Mouse (Mus musculus): ENCODE data around the gene Wsb2. TPM values are rescaled to one million over a fixed set of nuclear protein-coding genes. Genes with fewer than 3 reads are reported as not detected.
"Not testable (repeated sequence)": the region's sequence is repeated elsewhere in the genome, so short reads cannot be mapped to it uniquely, and the experiment has no call there.

Gene Wsb2
- 100 to 1,000 TPM; 262 to 273 TPM for total RNA-seq (2021)

- DNase-seq, result peak; percentile 68 to 79
Measured at GRCm38 (mm10) chr5:117357129-117357477, at the start of gene Wsb2. Wsb2 (plus strand) TSS chr5:117357304.

- peak; percentile 35 to 41 for DNase-seq
Measured at GRCm38 (mm10) chr5:117307699-117308098, 49.4 kb upstream of the Wsb2 start.

- no peak for DNase-seq
Measured at GRCm38 (mm10) chr5:117313420-117313819, 43.7 kb upstream of the Wsb2 start.

- no peak for DNase-seq
Measured at GRCm38 (mm10) chr5:117313909-117314308, 43.2 kb upstream of the Wsb2 start.

GRCm38 (mm10) chr5:117314587-117315428 lies 42.3 kb upstream of the Wsb2 start:
- no peak for DNase-seq

GRCm38 (mm10) chr5:117318741-117319629 lies 38.1 kb upstream of the Wsb2 start, which contains the start of gene Vsig10:
Vsig10 (plus strand) TSS chr5:117319083.
- peak; percentile 43 to 54 for DNase-seq

GRCm38 (mm10) chr5:117323751-117324150 lies 33.4 kb upstream of the Wsb2 start:
- DNase-seq, result no peak

- no peak for DNase-seq
Measured at GRCm38 (mm10) chr5:117326408-117326807, 30.7 kb upstream of the Wsb2 start.

GRCm38 (mm10) chr5:117330457-117330856 lies 26.6 kb upstream of the Wsb2 start:
- no peak for DNase-seq

GRCm38 (mm10) chr5:117337999-117338398 lies 19.1 kb upstream of the Wsb2 start:
- no peak for DNase-seq

GRCm38 (mm10) chr5:117338503-117338902 lies 18.6 kb upstream of the Wsb2 start:
- no peak for DNase-seq

- DNase-seq, result no peak
Measured at GRCm38 (mm10) chr5:117340081-117340480, 17.0 kb upstream of the Wsb2 start.

- no peak for DNase-seq
Measured at GRCm38 (mm10) chr5:117341896-117342295, 15.2 kb upstream of the Wsb2 start.

- not testable (repeated sequence) for DNase-seq
Measured at GRCm38 (mm10) chr5:117344496-117344895, 12.6 kb upstream of the Wsb2 start.

GRCm38 (mm10) chr5:117345432-117345976 lies 11.6 kb upstream of the Wsb2 start:
- DNase-seq, result no peak

GRCm38 (mm10) chr5:117346281-117346680 lies 10.8 kb upstream of the Wsb2 start:
- DNase-seq, result no peak

- DNase-seq, result no peak
Measured at GRCm38 (mm10) chr5:117347011-117347410, 10.1 kb upstream of the Wsb2 start.

- no peak for DNase-seq
Measured at GRCm38 (mm10) chr5:117347838-117348237, 9.3 kb upstream of the Wsb2 start.

- DNase-seq, result peak in 1 of 2 experiments; percentile 27
Measured at GRCm38 (mm10) chr5:117348279-117348678, 8.8 kb upstream of the Wsb2 start.

GRCm38 (mm10) chr5:117354121-117354520 lies 3.0 kb upstream of the Wsb2 start:
- no peak for DNase-seq

GRCm38 (mm10) chr5:117355648-117356303 lies 1.3 kb upstream of the Wsb2 start:
- no peak for DNase-seq

- peak; percentile 36 to 46 for DNase-seq
Measured at GRCm38 (mm10) chr5:117356365-117357128, 557 bp upstream of the Wsb2 start.

All from layer of hippocampus, postnatal 36 days (tissue).